Mouse (Mus musculus) lung, embryonic 15.5 days (tissue): ENCODE measurements around the gene Rubcnl. TPM values are rescaled to one million over a fixed set of nuclear protein-coding genes. Genes with fewer than 3 reads are reported as not detected.

Source experiments
- polyA plus RNA-seq: library from polyadenylated mRNA; unstranded; fragments of >200 nt; fragmentation: Nextera tagmentation; extraction: Ambion mirVana; gene quantifications from 2 replicates; pipeline ENCODE4 v1.2.1, GENCODE M21; 2015

The Rubcnl gene
- polyA plus RNA-seq, 1 experiment from 2014 or later, result 0.37 TPM

Other genes with a start within 250 kb of the Rubcnl start
- 17.5 and 19.9 TPM in 2 replicates for gene Lrch1, start 68.2 kb upstream of the Rubcnl start, polyA plus RNA-seq
- gene Lrrc63, start 114.9 kb downstream of the Rubcnl start, polyA plus RNA-seq, result 0.06 TPM in 1 of 2 replicates, not detected in the other
- 53.4 and 62.6 TPM in 2 replicates for gene Lcp1, start 115.1 kb downstream of the Rubcnl start, polyA plus RNA-seq
- 0.49 TPM in 1 of 2 replicates, not detected in the other for gene Cpb2, start 226.3 kb downstream of the Rubcnl start, polyA plus RNA-seq